Mouse (Mus musculus) kidney, postnatal 0 days (tissue): ENCODE data around the gene Eif4e1b. TPM values are rescaled to one million over a fixed set of nuclear protein-coding genes. Genes with fewer than 3 reads are reported as not detected.

Source experiments
- ATAC-seq: fragments of 200-750 bp; cut with Nextera tagmentation; replicated peaks from 2 replicates; pipeline ENCODE4 v1.8.0; 2017; ENCODE audit warnings: low read depth, moderate number of reproducible peaks, moderate TSS enrichment, moderate library complexity; ENCODE audit not compliant: low FRiP score
- DNase-seq: peaks from one replicate; pipeline ENCODE4 v3.0.0-alpha.2; 2016; ENCODE audit warnings: low spot score
- H3K27ac ChIP-seq: fragments of 300-500 bp; sonication (generic); 2 replicates; pipeline ENCODE4 v1.5.1; 2014; ENCODE audit warnings: mild to moderate bottlenecking
- H3K27me3 ChIP-seq: fragments of 300-500 bp; sonication (generic); 2 replicates; pipeline ENCODE4 v1.6.1; 2014; ENCODE audit warnings: low read length, mixed read lengths; ENCODE audit not compliant: insufficient read depth
- H3K36me3 ChIP-seq: fragments of 300-500 bp; sonication (generic); 2 replicates; pipeline ENCODE4 v1.6.1; 2014; ENCODE audit warnings: low read length, mixed read lengths; ENCODE audit not compliant: insufficient read depth
- H3K4me1 ChIP-seq: fragments of 300-500 bp; sonication (generic); replicated peaks from 2 replicates; pipeline ENCODE4 v1.6.1; 2014; ENCODE audit warnings: antibody characterized with exemption, low read length, mixed read lengths; ENCODE audit not compliant: insufficient read depth
- H3K4me2 ChIP-seq: fragments of 300-500 bp; sonication (generic); 2 replicates; pipeline ENCODE4 v1.6.1; 2014; ENCODE audit warnings: mild to moderate bottlenecking, low read length, moderate library complexity, mixed read lengths
- H3K4me3 ChIP-seq: fragments of 300-500 bp; sonication (generic); replicated peaks from 2 replicates; pipeline ENCODE4 v1.5.1; 2014; ENCODE audit warnings: low read depth, low read length
- H3K9ac ChIP-seq: fragments of 300-500 bp; sonication (generic); 2 replicates; pipeline ENCODE4 v1.6.1; 2014; ENCODE audit warnings: low read depth, low read length
- H3K9me3 ChIP-seq: fragments of 300-500 bp; sonication (generic); replicated peaks from 2 replicates; pipeline ENCODE4 v1.6.1; 2016; ENCODE audit warnings: low read length, inconsistent platforms, mixed read lengths
- CTCF ChIP-seq: IDR thresholded peaks from 2 replicates; pipeline ENCODE4 v1.5.1; 2016; ENCODE audit warnings: antibody characterized with exemption, low read depth, mild to moderate bottlenecking, moderate library complexity
- WGBS: fragments of 180-500 bp; shearing (Covaris S2); extraction: QIAGEN DNeasy Blood & Tissue Kit; methylation state at CpG from one replicate; pipeline ENCODE4 v1.1.7; 2014; 5-methylcytosine and 5-hydroxymethylcytosine counted together
- polyA plus RNA-seq: library from polyadenylated mRNA; unstranded; fragments of >200 nt; fragmentation: Nextera tagmentation; extraction: Ambion mirVana; gene quantifications from 2 replicates; pipeline ENCODE4 v1.2.1, GENCODE M21; 2015

Gene Eif4e1b
- polyA plus RNA-seq, 1 experiment from 2014 or later, result not detected

- peaks cover 8% of the 10 kb centered on the region for H3K27me3 ChIP-seq
- 45% methylated on average over 10 of the region's 10 CpGs for WGBS
These were observed 35.1 kb upstream of the Eif4e1b start for GRCm38 (mm10) chr13:54748721-54749060.

GRCm38 (mm10) chr13:54749061-54749863 is 34.5 kb upstream of the Eif4e1b start:
- Histone ChIP-seq H3K4me3 (peak overlapping the region; percentile 42), H3K9ac (no peak overlapping the region)
- TF ChIP-seq CTCF, result no peak

More at GRCm38 (mm10) chr13:54748721-54749060, 35.1 kb upstream of the Eif4e1b start:
- H3K9me3 ChIP-seq, result no peaks in the 10 kb centered on the region
- DNase-seq (no peak), ATAC-seq (no peak)
- no peaks in the 10 kb centered on the region for H3K36me3 ChIP-seq
- H3K4me1 ChIP-seq, result peaks cover 6% of the 10 kb centered on the region; the same call in 1 of the 2 replicates
- no peak for TF ChIP-seq CTCF
- H3K27ac ChIP-seq, result no peak overlapping the region
- H3K4me3 ChIP-seq, result no peak overlapping the region
- no peak overlapping the region for H3K4me2 ChIP-seq
- no peak overlapping the region for H3K9ac ChIP-seq

GRCm38 (mm10) chr13:54749864-54750411 is 33.9 kb upstream of the Eif4e1b start, which contains the start of gene Gprin1:
Gene Gprin1, minus strand, starts transcription at chr13:54749874.
- ATAC-seq, result no peak
- DNase-seq, result no peak
- WGBS, result 2% methylated on average over 29 of the region's 29 CpGs
- Histone ChIP-seq H3K4me3 (peak within 1 kb of the TSS; percentile 42), H3K9ac (no peak within 1 kb of the TSS), H3K27me3 (peaks cover 8% of the 10 kb centered on the region), H3K4me2 (peak within 1 kb of the TSS; percentile 83), H3K9me3 (no peaks in the 10 kb centered on the region), H3K4me1 (peaks cover 6% of the 10 kb centered on the region; the same call in 1 of the 2 replicates), H3K27ac (no peak within 1 kb of the TSS), H3K36me3 (no peaks in the 10 kb centered on the region)
- TF ChIP-seq CTCF, result no peak

More at GRCm38 (mm10) chr13:54749061-54749863, 34.5 kb upstream of the Eif4e1b start:
- ATAC-seq (peak; percentile 82), DNase-seq (peak; percentile 65)
- Histone ChIP-seq H3K27me3 (peaks cover 8% of the 10 kb centered on the region), H3K27ac (no peak overlapping the region), H3K9me3 (no peaks in the 10 kb centered on the region), H3K4me1 (peaks cover 6% of the 10 kb centered on the region; the same call in 1 of the 2 replicates), H3K36me3 (no peaks in the 10 kb centered on the region), H3K4me2 (peak overlapping the region; percentile 83)
- WGBS, result 2% methylated on average over 50 of the region's 100 CpGs

GRCm38 (mm10) chr13:54750699-54751098 is 33.1 kb upstream of the Eif4e1b start:
- Histone ChIP-seq H3K4me2 (no peak overlapping the region), H3K27me3 (peaks cover 8% of the 10 kb centered on the region), H3K9me3 (no peaks in the 10 kb centered on the region), H3K4me3 (no peak overlapping the region), H3K4me1 (peaks cover 6% of the 10 kb centered on the region; the same call in 1 of the 2 replicates), H3K36me3 (no peaks in the 10 kb centered on the region), H3K9ac (no peak overlapping the region), H3K27ac (no peak overlapping the region)
- ATAC-seq, result no peak
- no peak for TF ChIP-seq CTCF
- 4% methylated on average over 8 of the region's 8 CpGs for WGBS
- DNase-seq, result peak; percentile 46

- TF ChIP-seq CTCF, result no peak
- H3K4me1 ChIP-seq, result peaks cover 6% of the 10 kb centered on the region; the same call in 1 of the 2 replicates
- ATAC-seq (no peak), DNase-seq (no peak)
- no peak overlapping the region for H3K4me2 ChIP-seq
- no peaks in the 10 kb centered on the region for H3K9me3 ChIP-seq
- no peak overlapping the region for H3K4me3 ChIP-seq
- H3K9ac ChIP-seq, result no peak overlapping the region
- 69% methylated on average over 10 of the region's 10 CpGs for WGBS
- H3K27me3 ChIP-seq, result peaks cover 8% of the 10 kb centered on the region
- no peak overlapping the region for H3K27ac ChIP-seq
- H3K36me3 ChIP-seq, result no peaks in the 10 kb centered on the region
These were observed 31.1 kb upstream of the Eif4e1b start for GRCm38 (mm10) chr13:54752656-54753055.

GRCm38 (mm10) chr13:54753733-54754132 is 30.1 kb upstream of the Eif4e1b start:
- H3K4me1 ChIP-seq, result peaks cover 9% of the 10 kb centered on the region; the same call in 1 of the 2 replicates
- H3K9ac ChIP-seq, result no peak overlapping the region
- DNase-seq, result no peak
- no peak for TF ChIP-seq CTCF
- no peak for ATAC-seq
- peaks cover 8% of the 10 kb centered on the region for H3K27me3 ChIP-seq
- H3K9me3 ChIP-seq, result no peaks in the 10 kb centered on the region
- no peak overlapping the region for H3K4me3 ChIP-seq
- no peak overlapping the region for H3K4me2 ChIP-seq
- no peaks in the 10 kb centered on the region for H3K36me3 ChIP-seq
- H3K27ac ChIP-seq, result no peak overlapping the region
- 67% methylated on average over 6 of the region's 6 CpGs for WGBS
